Mouse (Mus musculus): ENCODE measurements around the gene Chfr.

- no peak for TF ChIP-seq EP300 (IDR thresholded peaks at IDR 0.05; ENCODE audit: low read depth)
- no peak for TF ChIP-seq CTCF (IDR thresholded peaks at IDR 0.05; ENCODE audit: low read depth)
Observed at GRCm38 (mm10) chr5:110107581-110108304, 27.9 kb upstream of the Chfr start, which contains the start of gene Gtpbp6.

All from liver, embryonic 14.5 days (tissue).